Mouse (Mus musculus) midbrain, embryonic 13.5 days (tissue): ENCODE results near the gene Grin3b. TPM values are rescaled to one million over a fixed set of nuclear protein-coding genes. Genes with fewer than 3 reads are reported as not detected.
A peak's percentile ranks its signal among the peaks of the same experiment; 100 is the strongest.

ENCODE experiments used
- ATAC-seq: fragments of 200-750 bp; cut with Nextera tagmentation; 2 replicates; pipeline ENCODE4 v1.8.0; 2017; ENCODE audit warnings: mild to moderate bottlenecking, moderate TSS enrichment, moderate library complexity
- H3K27ac ChIP-seq: fragments of 300-500 bp; sonication (generic); 2 replicates; pipeline ENCODE4 v1.5.1; 2015; ENCODE audit warnings: inconsistent platforms, mild to moderate bottlenecking, moderate library complexity
- H3K27me3 ChIP-seq: fragments of 300-500 bp; sonication (generic); 2 replicates; pipeline ENCODE4 v1.6.1; 2015; ENCODE audit warnings: mild to moderate bottlenecking, inconsistent platforms
- H3K36me3 ChIP-seq: fragments of 300-500 bp; sonication (generic); 2 replicates; pipeline ENCODE4 v1.6.1; 2015; ENCODE audit warnings: mild to moderate bottlenecking, inconsistent platforms
- H3K4me1 ChIP-seq: fragments of 300-500 bp; sonication (generic); replicated peaks from 2 replicates; pipeline ENCODE4 v1.6.1; 2015; ENCODE audit warnings: inconsistent platforms
- H3K4me2 ChIP-seq: fragments of 300-500 bp; sonication (generic); replicated peaks from 2 replicates; pipeline ENCODE4 v1.6.1; 2015; ENCODE audit warnings: moderate library complexity, mild to moderate bottlenecking, inconsistent platforms
- H3K4me3 ChIP-seq: fragments of 300-500 bp; sonication (generic); replicated peaks from 2 replicates; pipeline ENCODE4 v1.5.1; 2015; ENCODE audit warnings: mild to moderate bottlenecking, inconsistent platforms
- H3K9ac ChIP-seq: fragments of 300-500 bp; sonication (generic); replicated peaks from 2 replicates; pipeline ENCODE4 v1.6.1; 2015; ENCODE audit warnings: mild to moderate bottlenecking, inconsistent platforms
- H3K9me3 ChIP-seq: fragments of 300-500 bp; sonication (generic); 2 replicates; pipeline ENCODE4 v1.6.1; 2016; ENCODE audit warnings: mild to moderate bottlenecking, inconsistent platforms
- WGBS: fragments of 180-500 bp; shearing (Covaris S2); methylation state at CpG from one replicate; pipeline ENCODE4 v1.1.7; 2015; 5-methylcytosine and 5-hydroxymethylcytosine counted together
- polyA plus RNA-seq: library from polyadenylated mRNA; unstranded; fragments of >200 nt; fragmentation: Nextera tagmentation; extraction: Ambion mirVana; gene quantifications from 2 replicates; pipeline ENCODE4 v1.2.1, GENCODE M21; 2015

The Grin3b gene
- polyA plus RNA-seq, 1 experiment from 2014 or later = 0.57 TPM

DNA sequence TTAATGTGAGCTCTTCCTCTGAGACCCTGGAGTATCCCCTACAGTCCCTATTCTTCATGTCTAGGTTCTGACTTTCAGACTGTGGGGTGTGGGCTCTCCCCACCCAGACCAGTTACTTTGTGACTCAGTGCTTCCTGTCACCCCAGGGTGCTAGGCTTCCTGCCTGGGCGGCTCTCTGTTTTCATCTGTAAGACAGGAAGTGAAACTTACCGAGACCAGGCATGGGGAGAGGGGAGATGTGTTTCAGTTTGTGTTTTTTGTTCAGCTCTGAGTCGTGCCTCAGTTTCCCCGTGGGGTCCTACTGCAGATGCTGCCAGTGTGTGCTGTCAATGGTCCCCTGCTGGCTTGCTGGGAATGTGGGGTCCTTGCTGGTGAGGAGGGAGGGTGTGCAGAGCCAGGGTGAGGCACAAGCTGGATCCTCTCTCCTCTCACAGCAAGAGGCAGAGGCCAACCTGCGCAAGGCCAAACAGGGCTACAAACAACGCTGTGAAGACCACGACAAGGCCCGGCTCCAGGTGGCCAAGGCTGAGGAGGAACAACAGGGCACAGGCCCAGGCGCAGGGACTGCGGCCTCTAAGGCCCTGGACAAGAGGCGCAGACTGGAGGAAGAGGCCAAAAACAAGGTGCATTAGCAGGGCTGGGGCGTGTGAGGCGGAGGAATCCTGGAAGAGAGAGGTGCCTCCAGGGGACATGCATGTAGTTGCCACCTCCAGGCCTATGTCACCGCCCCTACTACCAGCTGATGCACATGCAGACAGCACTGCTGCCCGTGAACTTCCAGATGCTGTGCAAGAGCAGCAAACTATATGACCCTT, 53.9 kb downstream of the Grin3b start:
- no peak overlapping the region for H3K9ac ChIP-seq
- no peak overlapping the region for H3K4me3 ChIP-seq
- WGBS = 78% methylated on average over 15 of the region's 15 CpGs
- H3K27ac ChIP-seq = peak overlapping the region; percentile 14; the same call in 1 of the 2 replicates
- no peaks in the 10 kb centered on the region for H3K36me3 ChIP-seq
- H3K27me3 ChIP-seq = peaks cover 14% of the 10 kb centered on the region
- H3K4me1 ChIP-seq = peaks cover 6% of the 10 kb centered on the region
- ATAC-seq = no peak
- no peaks in the 10 kb centered on the region for H3K9me3 ChIP-seq
- no peak overlapping the region for H3K4me2 ChIP-seq

DNA sequence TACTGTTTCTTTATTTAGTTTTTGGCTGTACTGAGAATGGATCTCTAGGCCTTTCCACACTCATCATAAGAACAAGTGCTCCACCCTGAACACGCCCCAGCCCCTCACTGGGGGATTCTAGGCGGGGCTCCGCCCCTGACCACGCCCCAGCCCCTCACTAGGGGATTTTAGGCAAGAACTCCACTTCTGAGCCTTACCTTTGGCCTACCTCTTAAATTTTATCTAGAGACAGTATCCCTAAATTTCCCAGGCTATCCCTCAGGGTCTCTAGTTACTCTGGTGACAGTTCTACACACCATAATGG, 54.5 kb downstream of the Grin3b start:
- Histone ChIP-seq H3K9me3 (no peaks in the 10 kb centered on the region), H3K27ac (no peak overlapping the region), H3K36me3 (no peaks in the 10 kb centered on the region), H3K4me1 (peaks cover under 1% of the 10 kb centered on the region; the same call in 1 of the 2 replicates), H3K27me3 (peaks cover 8% of the 10 kb centered on the region), H3K4me2 (no peak overlapping the region), H3K4me3 (no peak overlapping the region), H3K9ac (no peak overlapping the region)
- WGBS = 61% methylated on average over 4 of the region's 4 CpGs
- no peak for ATAC-seq

DNA sequence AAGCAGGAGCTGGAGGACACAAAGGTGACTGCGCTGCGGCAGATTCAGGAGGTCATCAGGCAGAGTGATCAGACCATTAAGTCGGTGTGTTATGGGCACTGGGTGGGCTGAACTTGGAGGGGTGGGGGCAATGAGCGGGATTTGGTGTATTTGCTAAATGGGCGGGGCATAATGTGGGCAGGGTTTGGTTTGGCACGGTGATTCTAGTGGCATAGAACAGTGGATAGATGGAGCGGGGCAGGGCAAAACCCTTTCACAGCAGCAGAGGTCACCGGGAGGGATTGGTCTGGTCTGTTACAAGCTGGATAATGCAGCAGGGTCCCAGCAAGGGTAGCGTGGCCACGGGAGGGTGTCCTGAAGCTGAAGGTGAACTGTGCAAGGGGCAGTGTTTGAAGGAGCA, 54.9 kb downstream of the Grin3b start:
- no peak overlapping the region for H3K4me3 ChIP-seq
- WGBS = 83% methylated on average over 10 of the region's 10 CpGs
- no peaks in the 10 kb centered on the region for H3K36me3 ChIP-seq
- H3K4me1 ChIP-seq = no peaks in the 10 kb centered on the region
- no peaks in the 10 kb centered on the region for H3K9me3 ChIP-seq
- H3K4me2 ChIP-seq = no peak overlapping the region
- H3K9ac ChIP-seq = no peak overlapping the region
- H3K27me3 ChIP-seq = peaks cover 4% of the 10 kb centered on the region
- no peak for ATAC-seq
- no peak overlapping the region for H3K27ac ChIP-seq

DNA sequence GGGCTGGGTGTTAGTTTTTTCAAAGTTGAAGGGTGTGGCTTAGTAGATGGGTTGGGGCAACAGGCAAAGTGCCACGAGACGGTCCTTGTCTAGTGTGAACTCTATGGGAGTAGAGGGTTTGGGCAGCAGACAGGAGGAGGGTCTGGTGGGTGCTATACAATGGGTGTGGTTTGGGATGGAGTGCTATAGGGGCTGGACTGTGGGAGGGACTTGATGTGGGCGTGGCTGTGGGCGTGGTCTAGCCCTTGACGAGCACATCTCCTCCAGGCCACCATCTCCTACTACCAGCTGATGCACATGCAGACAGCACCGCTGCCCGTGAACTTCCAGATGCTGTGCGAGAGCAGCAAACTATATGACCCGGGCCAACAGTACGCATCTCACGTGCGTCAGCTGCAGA, 55.4 kb downstream of the Grin3b start:
- Histone ChIP-seq H3K36me3 (no peaks in the 10 kb centered on the region), H3K9me3 (no peaks in the 10 kb centered on the region), H3K27me3 (no peaks in the 10 kb centered on the region; the same call in 1 of the 2 replicates), H3K4me1 (no peaks in the 10 kb centered on the region), H3K4me2 (no peak overlapping the region), H3K9ac (no peak overlapping the region), H3K4me3 (no peak overlapping the region), H3K27ac (no peak overlapping the region)
- 58% methylated on average over 12 of the region's 12 CpGs for WGBS
- 0 out of 2 replicates have a peak, but pooled peaks have one; percentile 27 for ATAC-seq

Other genes starting within 250 kb of the Grin3b start
- gene Polrmt, start 224.1 kb upstream of the Grin3b start, polyA plus RNA-seq = 38.5 and 43.9 TPM in 2 replicates
- 1.1 and 1.3 TPM in 2 replicates for gene Fgf22, start 215.6 kb upstream of the Grin3b start, polyA plus RNA-seq
- 71.5 and 82.3 TPM in 2 replicates for gene Rnf126, start 203.8 kb upstream of the Grin3b start, polyA plus RNA-seq
- 0.63 and 1.1 TPM in 2 replicates for gene Fstl3, start 193.4 kb upstream of the Grin3b start, polyA plus RNA-seq
- not detected in 2 replicates for gene Prss57, start 179.8 kb upstream of the Grin3b start, polyA plus RNA-seq
- 246 and 261 TPM in 2 replicates for gene Palm, start 177.1 kb upstream of the Grin3b start, polyA plus RNA-seq
- gene Misp, start 149.7 kb upstream of the Grin3b start, polyA plus RNA-seq = 0.36 and 0.85 TPM in 2 replicates
- 106 and 116 TPM in 2 replicates for gene Ptbp1, start 116.3 kb upstream of the Grin3b start, polyA plus RNA-seq
- 14.9 and 16.9 TPM in 2 replicates for gene Prtn3, start 96.2 kb upstream of the Grin3b start, polyA plus RNA-seq
- gene Plppr3, start 96.1 kb upstream of the Grin3b start, polyA plus RNA-seq = 426 and 432 TPM in 2 replicates
- gene Elane, start 84.5 kb upstream of the Grin3b start, polyA plus RNA-seq = not detected in 2 replicates
- not detected in 2 replicates for gene Cfd, start 79.9 kb upstream of the Grin3b start, polyA plus RNA-seq
- 62.9 and 69.1 TPM in 2 replicates for gene Med16, start 61.8 kb upstream of the Grin3b start, polyA plus RNA-seq
- 17.5 and 34.1 TPM in 2 replicates for gene Gm26602, start 59.9 kb upstream of the Grin3b start, polyA plus RNA-seq
- gene Kiss1r, start 53.7 kb upstream of the Grin3b start, polyA plus RNA-seq = 2.2 and 2.3 TPM in 2 replicates
- 231 TPM in 2 replicates for gene R3hdm4, start 49.5 kb upstream of the Grin3b start, polyA plus RNA-seq
- gene Arid3a, start 43.7 kb upstream of the Grin3b start, polyA plus RNA-seq = 3.8 and 3.9 TPM in 2 replicates
- gene Wdr18, start 10.6 kb upstream of the Grin3b start, polyA plus RNA-seq = 76.7 and 78.4 TPM in 2 replicates
- 13.7 and 16.7 TPM in 2 replicates for gene Tmem259, start 13.6 kb downstream of the Grin3b start, polyA plus RNA-seq
- 29.5 and 37.1 TPM in 2 replicates for gene Cnn2, start 17.9 kb downstream of the Grin3b start, polyA plus RNA-seq
- gene Abca7, start 25.8 kb downstream of the Grin3b start, polyA plus RNA-seq = 5.4 and 5.8 TPM in 2 replicates
- gene Arhgap45, start 45.9 kb downstream of the Grin3b start, polyA plus RNA-seq = 1.5 and 1.6 TPM in 2 replicates
- 159 and 174 TPM in 2 replicates for gene Polr2e, start 69.1 kb downstream of the Grin3b start, polyA plus RNA-seq
- 498 and 532 TPM in 2 replicates for gene Gpx4, start 76.5 kb downstream of the Grin3b start, polyA plus RNA-seq
- gene Sbno2, start 134.9 kb downstream of the Grin3b start, polyA plus RNA-seq = 13.4 and 15.3 TPM in 2 replicates
- 17.7 and 20.7 TPM in 2 replicates for gene Stk11, start 145.1 kb downstream of the Grin3b start, polyA plus RNA-seq
- gene Atp5d, start 167.9 kb downstream of the Grin3b start, polyA plus RNA-seq = 391 and 394 TPM in 2 replicates
- 40.6 and 45.3 TPM in 2 replicates for gene Cbarp, start 170.1 kb downstream of the Grin3b start, polyA plus RNA-seq
- 35.9 and 40.6 TPM in 2 replicates for gene Midn, start 177.6 kb downstream of the Grin3b start, polyA plus RNA-seq
- gene Cirbp, start 195.3 kb downstream of the Grin3b start, polyA plus RNA-seq = 354 and 412 TPM in 2 replicates
- 11.9 and 14.5 TPM in 2 replicates for gene 1600002K03Rik, start 202.2 kb downstream of the Grin3b start, polyA plus RNA-seq
- gene Efna2, start 208.8 kb downstream of the Grin3b start, polyA plus RNA-seq = 34.5 and 41.3 TPM in 2 replicates